Mouse (Mus musculus): ENCODE measurements around the gene Cisd3.
"Not testable (repeated sequence)": the region's sequence is repeated elsewhere in the genome, so short reads cannot be mapped to it uniquely, and the experiment has no call there.

The Cisd3 gene

DNA sequence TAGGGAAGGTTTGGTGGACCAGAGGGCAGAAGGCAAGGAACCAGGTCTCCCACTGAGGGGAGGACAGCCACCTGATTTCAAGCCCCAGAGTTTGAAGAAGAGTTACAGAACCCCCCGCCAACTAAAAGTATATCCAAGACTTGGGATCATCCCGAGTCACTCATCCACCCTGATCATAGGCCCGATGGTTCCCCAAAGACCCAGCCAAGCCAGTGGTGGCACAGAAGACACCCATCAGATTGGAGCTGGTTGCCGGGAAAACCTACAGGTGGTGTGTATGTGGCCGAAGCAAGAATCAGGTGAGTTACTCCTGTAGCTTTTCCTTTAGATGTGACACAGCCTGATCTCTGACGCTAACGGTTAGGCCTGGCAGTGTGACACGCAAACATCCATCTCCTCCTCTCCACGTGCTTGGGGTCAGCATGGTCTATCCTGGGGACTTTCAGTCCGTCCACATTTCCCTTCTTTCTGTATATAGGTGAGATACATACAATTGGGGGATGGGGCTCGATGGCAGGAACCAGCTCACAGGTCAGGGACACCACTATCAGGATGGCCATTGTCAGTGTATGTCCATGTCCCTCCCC, 789 bp downstream of the Cisd3 start:
- DNase-seq (ENCODE audit: low spot score) = no peak

DNA sequence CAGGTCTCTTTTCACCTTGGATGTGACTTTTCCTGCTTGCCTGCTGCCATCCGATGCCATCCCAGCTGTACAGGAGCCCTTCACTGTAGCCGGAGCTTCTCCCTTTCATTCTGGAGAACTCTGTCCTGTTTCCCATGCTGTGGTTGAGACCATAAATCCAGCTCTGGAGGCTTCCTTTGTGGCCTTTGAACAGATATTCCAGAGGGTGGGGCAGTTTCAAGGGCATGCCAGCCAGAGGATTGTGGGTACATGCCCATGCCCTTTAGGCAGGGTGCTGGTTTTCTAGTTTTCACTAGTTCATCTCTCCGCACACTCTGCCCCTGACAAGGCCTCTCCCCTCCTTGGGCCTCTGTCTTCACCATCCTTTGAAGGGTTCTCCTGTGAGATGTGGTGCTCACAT, 1.4 kb downstream of the Cisd3 start:
- DNase-seq (ENCODE audit: low spot score) = no peak

DNA sequence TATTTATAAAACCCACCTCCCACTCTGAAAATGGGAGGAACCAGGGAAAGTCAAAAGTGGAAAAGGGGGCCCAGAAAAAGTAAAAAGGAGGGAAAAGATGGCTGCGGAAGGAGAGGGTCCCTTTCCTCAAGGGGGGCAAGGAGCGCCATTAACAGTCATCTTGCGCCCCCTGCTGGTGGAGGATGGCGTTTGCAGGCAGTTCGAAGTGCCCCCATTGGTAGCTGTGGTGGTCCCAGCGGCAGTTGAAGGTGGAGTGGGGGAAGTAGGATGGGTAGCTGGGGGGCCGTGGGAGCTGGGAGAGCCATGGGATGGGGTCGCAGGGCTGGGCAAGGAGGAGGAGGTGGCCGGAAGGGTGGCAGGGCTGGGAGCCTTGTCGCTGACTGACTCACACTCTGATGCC, 4.2 kb downstream of the Cisd3 start:
- no peak for DNase-seq (ENCODE audit: low spot score)

DNA sequence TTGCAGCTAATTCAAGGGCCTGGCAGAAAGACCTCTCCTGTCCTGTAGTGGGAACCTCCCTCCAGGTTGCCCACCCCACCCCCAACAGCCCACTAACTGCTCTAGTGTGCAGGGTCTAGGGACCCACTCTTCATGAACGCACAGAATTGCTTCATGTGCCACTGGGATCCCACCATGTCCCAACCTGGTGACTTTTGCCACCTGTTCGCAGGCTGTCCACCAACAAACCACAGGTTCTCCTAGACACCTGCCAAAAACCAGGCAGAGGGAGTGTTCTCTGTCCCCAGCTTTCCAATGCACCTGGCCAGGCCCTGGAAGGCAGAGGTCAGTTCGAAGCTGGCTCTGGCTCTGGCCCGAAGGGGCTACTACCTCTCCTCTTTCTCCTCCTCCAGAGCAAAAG, 8.8 kb downstream of the Cisd3 start:
- DNase-seq (ENCODE audit: low spot score) = no peak

DNA sequence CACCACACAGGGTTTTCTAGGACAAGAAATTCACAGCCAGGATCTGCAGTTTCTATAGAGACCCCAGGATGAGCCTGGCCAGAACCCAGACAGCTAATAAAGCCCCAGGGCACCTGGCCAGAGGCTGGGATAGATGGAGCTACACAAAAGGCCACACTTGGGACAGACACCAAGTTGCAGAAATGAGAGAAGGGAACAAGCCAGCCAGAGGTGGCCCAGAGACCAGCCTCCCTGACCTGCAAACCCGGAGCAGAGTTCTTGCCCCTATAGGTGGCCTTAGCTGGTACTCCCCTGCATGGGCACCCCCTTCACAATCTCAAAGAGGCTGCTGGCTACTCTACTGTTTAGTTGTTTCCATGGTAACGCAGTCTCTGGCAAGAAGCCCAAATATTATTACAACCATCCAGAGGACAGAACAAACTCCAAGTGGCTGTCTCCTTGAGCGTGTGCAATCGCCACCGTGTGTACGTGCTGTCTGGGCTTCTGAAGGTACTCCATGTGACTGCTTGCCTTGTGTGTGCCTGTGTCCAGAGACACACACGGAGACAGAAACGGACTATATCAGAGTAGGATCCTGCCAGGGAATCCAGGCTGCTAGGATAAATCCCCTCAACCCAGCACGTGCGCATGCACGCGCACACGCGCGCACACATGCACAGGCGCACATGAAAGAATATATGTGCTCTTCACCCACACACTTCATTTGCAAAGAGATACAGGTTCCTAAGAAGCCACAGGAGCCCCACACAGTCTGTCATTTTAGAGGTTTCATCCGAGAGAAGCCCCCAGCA, 9.5 kb downstream of the Cisd3 start:
- DNase-seq (ENCODE audit: low spot score) = no peak

DNA sequence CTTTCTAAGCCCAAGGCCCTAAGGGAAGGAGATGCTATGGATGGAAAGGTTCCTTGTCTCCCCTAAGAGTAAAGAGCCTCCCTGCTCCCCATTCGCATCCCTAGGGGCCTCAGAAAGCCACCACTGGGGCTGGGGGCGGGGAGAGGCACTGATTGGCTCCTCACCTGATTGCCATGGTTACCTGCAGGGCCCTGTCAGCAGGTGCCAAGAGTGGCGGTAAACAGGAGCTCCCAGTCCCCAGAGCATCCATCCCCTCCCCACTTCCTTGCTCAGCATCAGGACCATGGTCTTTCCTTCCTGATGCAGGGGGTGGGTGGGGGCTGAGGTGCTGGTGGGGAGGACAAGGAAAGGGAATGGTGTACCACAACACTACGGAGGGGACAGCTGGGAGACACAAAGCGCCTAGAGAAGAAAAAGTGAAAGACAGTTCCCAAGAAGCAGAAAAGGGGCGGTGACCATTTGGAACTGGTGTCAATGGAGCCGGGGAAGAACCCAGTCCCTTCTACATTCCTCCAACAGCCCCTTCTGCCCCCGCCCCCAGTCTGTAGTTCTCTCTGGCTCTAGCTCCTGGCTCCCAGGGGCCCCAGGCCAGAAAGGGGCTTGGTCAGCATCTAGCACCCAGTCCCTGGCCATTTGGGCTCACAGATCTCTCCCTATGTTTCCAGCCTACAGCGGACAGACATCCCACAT, 10.2 kb downstream of the Cisd3 start:
- no peak for DNase-seq (ENCODE audit: low spot score)

DNA sequence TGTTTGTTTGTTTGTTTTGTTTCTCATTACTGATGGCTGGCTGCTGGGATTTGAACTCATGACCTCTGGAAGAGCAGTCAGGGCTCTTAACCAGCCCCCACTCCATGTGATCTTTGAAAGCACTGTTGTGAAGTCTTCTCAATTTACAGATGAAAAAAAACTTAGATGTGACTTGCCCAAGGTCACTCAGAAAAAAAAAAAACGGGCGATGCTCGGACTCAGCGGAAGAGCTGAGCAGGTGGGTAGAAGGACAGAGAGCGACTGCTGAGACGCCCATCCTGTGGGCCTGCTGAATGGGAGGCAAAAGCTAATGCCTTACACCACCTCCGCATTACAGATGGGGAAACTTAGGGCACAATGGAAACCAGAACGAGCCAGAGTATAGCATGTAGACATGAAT, 11.0 kb downstream of the Cisd3 start:
- no peak for DNase-seq (ENCODE audit: low spot score)

DNA sequence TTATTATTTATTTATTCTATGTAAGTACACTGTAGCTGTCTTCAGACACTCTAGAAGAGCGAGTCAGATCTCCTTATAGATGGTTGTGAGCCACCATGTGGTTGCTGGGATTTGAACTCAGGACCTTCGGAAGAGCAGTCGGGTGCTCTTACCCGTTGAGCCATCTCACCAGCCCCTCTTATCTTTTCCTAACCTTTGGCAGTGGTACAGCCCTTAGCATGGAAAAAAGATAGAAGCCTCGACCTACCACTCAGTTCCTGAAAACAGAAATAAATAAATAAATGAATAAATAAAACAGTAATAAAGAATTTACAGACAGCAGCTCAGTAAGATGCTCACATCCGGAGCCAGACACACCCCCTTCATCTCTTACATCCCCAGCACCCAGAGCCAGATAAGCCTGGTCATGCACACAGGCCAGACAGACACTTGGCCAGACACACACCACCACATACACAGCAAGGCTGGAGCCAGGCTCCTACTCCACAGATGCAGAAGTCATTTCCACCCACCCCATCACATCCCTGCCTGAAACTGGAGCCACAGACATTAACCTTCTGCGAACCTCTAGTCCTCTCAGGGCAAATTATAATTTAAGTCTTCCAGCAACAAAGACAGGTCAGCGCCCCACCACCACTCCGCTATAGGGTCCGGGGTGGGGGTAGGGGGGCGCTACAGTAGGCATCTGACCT, 11.7 kb downstream of the Cisd3 start:
- no peak for DNase-seq (ENCODE audit: low spot score)

DNA sequence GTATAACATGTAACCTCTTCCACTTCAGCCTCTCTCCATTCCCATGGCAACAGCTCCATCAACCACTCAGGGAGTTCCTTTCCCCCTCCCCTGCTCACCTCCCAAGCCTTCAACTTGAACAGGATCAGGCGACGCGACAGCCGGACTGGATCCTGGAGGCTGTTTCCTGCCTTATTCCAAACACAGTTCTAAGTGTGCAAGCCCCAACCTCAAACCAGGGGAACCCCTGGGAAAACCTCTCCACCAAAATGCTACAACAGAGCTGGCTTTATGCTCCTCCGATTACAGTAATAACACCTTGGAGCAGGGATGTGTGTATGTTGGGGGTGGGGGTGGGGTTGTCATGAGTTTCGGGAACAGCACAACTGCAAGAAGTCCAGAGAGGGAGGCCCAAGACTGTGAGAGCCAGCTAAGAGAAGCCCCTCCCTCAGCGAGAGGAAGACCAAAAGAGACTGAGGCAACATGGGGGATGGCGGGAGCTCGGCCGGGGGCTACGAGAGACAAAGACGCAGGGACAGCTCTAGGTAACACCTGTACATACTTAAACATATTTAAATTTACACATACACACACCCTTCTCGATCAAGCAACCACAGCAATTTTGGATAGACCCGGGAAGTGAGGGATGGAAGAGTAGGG, 12.4 kb downstream of the Cisd3 start:
- no peak for DNase-seq (ENCODE audit: low spot score)

DNA sequence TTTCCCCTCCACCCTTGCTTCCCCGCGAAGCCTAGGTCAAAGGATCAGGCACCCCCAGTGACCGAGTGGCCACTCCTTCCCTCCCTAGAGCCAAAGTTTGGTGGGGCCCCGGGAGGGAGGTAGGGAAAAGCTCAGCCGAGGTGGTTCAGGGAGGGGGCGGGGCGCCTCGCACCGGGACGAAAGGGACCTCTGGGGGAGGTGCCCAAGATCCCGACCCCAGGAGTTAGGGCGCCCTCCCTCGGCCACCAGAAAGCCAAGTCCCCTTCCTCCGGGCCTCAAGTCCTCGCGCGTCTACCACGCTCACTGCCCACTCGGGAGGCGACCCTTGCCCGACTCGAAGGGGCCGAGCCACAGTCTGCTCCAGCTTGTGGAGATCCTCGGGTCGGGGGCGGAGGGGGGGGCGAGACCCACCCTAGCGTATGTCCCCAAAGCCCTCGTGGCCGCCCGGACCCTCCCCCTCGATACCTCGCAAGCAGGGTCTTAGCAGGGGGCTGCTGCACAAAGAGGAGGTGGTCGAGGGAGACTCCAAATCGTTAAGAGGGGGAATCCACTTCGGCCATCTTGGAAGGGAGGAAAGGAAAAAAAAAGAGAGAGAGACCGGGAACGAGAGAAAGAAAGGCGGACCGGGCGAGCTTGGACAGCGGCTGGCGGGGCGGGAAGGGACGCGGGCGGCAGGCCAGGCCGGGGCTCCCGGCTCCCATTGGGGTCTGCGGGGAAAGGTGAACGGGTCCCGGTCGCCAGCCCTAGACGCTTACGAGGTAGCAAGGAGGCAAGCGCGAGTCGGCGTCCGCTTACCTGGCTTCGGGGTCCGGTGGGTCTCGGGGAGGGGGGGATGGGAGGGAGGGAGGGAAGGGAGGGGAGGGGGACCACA, 13.3 kb downstream of the Cisd3 start:
- DNase-seq (ENCODE audit: low spot score) = peak; percentile 52

DNA sequence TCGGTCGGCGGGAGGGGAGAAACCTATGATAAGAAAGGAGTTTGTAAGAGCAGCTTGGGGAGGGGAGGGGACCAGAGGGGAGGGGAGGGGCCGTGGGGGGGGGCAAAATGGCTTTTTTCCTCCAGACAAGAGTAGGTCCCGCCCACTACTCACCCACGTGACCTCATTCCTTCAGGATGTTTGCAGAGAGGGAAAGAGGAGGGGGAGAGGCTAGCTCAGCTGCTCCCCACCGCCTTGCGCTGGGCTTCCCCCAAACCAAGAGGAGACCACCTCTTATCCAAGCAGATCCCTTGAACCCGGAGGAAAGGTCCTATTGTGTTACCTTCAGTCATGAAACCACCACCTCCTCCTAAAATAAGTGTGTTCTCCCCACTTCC, 14.0 kb downstream of the Cisd3 start:
- DNase-seq (ENCODE audit: low spot score) = no peak

DNA sequence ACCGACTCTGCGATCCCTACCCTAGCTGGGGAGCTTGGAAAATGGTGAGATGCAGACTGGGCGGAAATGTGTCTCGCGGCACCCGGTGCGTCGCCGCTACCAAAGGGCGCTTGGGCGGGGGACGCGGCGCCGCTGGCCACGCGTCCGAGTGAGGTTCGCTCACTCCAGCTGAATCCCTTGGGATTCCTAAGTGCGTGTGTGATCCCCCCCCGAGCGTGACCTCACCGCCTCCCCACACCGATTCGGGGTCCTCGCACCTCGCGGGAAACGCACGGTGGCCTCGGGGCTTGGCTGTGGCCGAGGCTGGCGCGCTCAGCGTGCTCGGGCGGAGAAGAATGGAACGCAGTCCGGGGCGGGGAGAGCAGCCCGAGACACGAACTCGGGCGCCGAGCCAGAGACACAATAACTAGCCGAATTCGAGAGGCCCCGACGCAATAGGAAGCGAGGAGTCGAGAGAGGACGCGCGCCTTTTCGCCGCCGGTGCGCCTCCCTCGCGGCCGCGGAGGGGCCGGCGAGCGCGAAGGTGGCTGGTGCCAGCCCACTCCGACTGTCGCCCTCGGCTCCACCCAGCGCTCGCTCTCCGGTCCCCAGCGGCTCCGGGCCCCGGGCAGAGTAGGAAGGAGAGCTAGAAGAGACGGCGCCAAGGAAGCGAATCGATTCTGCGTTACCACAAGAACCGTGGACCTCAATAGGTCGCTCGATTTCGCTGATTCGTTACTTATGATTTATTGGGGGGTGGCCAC, 14.5 kb downstream of the Cisd3 start, which contains the start of gene Pcgf2:
Gene Pcgf2, minus strand, starts transcription at position 495 of the 743 bp plus-strand sequence.
- peak; percentile 63 for DNase-seq (ENCODE audit: low spot score)

DNA sequence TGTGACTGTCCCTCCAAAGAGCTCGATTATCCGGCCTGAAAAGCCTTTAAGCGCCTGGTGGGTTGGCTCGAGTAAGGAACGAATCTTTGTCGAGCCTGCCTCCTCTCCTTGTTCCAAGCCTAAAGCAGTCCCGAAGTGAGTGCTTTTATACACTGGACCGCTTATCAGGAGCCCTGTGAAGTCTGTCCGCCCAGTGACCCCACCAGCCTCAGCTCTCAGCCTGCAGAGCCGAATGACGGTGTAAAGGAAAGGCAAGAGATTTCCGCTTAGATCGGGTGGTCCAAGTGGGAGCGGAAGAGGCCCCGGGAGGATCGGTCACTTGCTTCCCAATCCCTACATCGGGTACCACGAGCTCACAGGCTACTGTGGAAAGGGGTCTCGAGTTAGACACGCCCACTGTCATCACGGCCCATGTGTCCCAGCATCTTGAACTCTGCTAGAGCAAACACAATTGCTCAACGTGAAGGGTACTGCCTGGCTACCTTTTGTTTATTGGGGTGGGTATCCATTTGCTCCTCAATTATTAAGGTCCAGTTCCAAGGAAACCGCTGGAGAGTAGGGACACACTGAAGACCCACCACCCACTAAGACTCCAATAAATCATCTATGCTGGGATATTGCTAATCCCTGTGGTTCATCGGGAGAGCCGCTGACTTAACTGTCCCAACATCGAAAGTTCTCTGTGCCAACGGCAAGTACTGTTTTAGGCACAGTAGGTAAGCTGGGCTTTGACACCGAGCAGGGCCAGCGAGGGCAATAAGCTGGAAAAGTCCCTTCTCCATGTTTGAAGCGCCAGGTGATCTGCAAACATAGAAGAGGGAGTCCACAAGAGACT, 15.3 kb downstream of the Cisd3 start:
- no peak for DNase-seq (ENCODE audit: low spot score)

DNA sequence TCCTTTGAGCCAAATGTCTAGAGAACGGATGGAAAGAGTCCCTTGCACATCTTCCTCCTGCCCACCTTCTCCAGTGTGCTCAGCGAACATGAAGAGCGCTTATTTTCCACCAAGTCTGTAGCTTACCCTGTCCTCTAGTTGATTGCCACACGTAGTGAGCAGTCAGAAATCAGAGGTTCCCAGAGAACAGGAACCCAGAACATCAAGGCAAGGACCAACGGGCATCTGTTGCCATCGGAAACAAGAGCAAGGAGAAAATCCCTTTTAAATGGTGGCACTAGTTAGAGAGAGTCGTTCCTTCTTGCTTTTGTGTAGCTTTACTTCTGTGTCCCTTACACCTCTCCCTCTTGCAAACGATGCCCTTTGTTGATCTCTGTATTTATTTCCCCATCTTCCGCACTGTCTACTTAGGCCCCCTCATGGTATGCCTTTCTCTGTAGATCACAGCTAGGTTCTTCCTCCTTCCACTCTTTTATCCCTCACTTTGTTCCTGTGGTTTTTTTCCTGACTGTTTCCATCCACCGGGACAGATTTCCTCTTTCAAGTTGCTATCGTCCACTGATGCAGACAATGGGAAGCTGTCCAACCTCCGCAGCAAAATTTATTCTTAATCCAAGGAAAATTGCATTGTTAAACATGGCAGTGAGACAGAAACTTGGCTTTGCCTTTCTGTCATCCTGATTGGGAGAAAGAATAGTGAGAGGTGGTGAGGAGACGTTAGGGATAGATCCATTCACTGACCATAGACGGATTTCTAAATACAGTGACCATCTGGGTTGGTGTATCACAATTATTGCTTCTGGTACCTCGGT, 16.2 kb downstream of the Cisd3 start:
- no peak for DNase-seq (ENCODE audit: low spot score)

DNA sequence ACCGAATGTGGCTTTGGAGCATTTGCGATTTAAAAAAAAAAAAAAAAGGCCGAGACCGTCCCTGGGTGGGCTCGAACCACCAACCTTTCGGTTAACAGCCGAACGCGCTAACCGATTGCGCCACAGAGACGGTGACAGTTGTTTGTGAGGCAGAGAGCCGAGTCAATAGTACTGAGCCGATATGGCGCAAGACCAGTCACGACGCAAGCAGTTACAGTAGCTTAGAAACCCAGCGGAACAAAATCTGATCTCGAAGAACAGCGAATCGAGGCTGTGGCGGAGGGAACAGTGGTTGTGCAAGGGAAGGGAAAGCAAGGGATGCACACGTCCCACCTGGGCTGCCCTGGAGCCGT, 16.7 kb downstream of the Cisd3 start:
- peak; percentile 71 for DNase-seq (ENCODE audit: low spot score)

DNA sequence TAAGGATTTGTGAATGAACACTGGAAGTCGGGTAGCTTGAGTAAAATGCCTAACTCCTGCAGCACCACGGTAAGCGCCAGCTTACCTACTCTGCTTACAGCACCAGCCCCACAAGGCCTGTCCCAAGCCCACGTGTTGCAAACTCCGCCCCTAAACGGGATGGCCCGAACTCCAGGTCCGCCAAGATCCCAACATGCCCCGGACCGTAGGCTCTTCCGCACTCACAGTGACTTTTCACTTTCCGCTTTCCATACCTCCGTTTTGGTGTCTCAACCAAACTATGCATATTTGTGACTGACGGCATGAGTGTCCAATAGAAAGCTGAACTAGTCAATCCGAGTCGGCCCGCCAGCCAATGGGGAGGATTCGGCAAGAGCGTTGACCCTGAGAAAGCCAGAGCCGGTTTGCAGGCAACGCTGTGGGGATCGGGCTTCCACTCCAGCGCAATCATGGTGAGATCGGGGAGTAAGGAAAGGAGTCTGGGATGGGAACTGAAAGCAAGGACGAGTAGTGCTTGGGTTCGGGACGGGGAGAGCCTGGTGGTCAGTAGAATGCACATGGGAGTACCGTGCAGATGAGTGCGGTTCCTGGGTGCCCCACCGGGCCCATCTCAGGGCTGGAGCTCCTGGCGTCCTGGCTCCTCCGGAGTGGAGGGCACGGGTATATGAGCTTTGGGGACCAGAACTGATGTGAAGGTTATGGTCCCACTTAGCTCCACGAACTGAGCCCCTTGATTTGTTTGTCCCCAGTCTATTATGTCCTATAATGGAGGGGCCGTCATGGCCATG, 17.6 kb downstream of the Cisd3 start, which contains the start of gene Psmb3:
Gene Psmb3, plus strand, starts transcription at position 361 of the 788 bp plus-strand sequence.
- DNase-seq (ENCODE audit: low spot score) = peak; percentile 97

DNA sequence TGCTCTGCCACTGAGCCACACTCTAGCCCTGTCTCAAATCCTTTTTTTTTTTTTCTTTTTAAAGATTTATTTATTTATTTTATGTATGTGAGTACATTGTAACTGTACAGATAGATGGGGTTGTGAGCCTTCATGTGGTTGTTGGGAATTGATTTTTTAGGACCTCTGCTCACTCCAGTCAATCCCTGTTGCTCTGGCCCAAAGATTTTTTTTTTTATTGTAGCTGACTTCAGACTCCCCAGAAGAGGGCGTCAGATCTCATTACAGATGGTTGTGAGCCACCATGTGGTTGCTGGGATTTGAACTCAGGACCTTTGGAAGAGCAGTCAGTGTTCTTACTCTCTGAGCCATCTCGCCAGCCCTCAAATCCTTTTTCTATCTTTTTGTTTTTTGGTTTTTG, 24.4 kb downstream of the Cisd3 start:
- DNase-seq (ENCODE audit: low spot score) = not testable (repeated sequence)

Measured in urinary bladder, postnatal 10 days (tissue).